Mouse (Mus musculus) small intestine, adult 2 months (tissue): Measurements from ENCODE around the gene Faf1.

ENCODE experiments used
- CTCF ChIP-seq: fragments of 200-500 bp; IDR thresholded peaks from 2 replicates; pipeline ENCODE4 v1.5.1; 2012; ENCODE audit warnings: low read depth, mild to moderate bottlenecking, control low read depth, inconsistent platforms, low read length, moderate library complexity, mixed read lengths; ENCODE audit not compliant: insufficient replicate concordance, insufficient read length; ENCODE audit errors: extremely low read depth
- POLR2A ChIP-seq: fragments of 200-500 bp; IDR thresholded peaks from 2 replicates; pipeline ENCODE4 v1.6.1; 2012; ENCODE audit warnings: low read depth, mild to moderate bottlenecking, control low read depth, inconsistent platforms, low read length, moderate library complexity

- TF ChIP-seq CTCF: no peak
- no peak for TF ChIP-seq POLR2A
Observed at GRCm38 (mm10) chr4:109978068-109978857, 301.9 kb downstream of the Faf1 start.
